Mouse (Mus musculus) ES-Bruce4 (cell line): Measurements from ENCODE around the gene Meis2. TPM values are rescaled to one million over a fixed set of nuclear protein-coding genes. Genes with fewer than 3 reads are reported as not detected.

Experiments used
- H3K27ac ChIP-seq: 2 replicates; pipeline ENCODE4 v1.5.1; 2012; ENCODE audit warnings: low read length, inconsistent platforms; ENCODE audit not compliant: insufficient read depth
- H3K27me3 ChIP-seq: 2 replicates; pipeline ENCODE4 v1.6.1; 2012; ENCODE audit warnings: mild to moderate bottlenecking, low read length, inconsistent platforms; ENCODE audit not compliant: control insufficient read depth, poor library complexity, insufficient read depth, severe bottlenecking
- H3K36me3 ChIP-seq: 2 replicates; pipeline ENCODE4 v1.6.1; 2012; ENCODE audit warnings: inconsistent platforms, mild to moderate bottlenecking, low read length, moderate library complexity; ENCODE audit not compliant: control insufficient read depth, poor library complexity, insufficient read depth, severe bottlenecking
- H3K4me1 ChIP-seq: one replicate; pipeline ENCODE4 v1.8.1; 2011; ENCODE audit warnings: low read length; ENCODE audit not compliant: control insufficient read depth, insufficient read depth
- H3K4me3 ChIP-seq: 2 replicates; pipeline ENCODE4 v1.5.1; 2011; ENCODE audit warnings: low read depth, mild to moderate bottlenecking, low read length
- H3K9ac ChIP-seq: 2 replicates; pipeline ENCODE4 v1.6.1; 2012; ENCODE audit warnings: low read depth, mild to moderate bottlenecking, inconsistent platforms; ENCODE audit not compliant: poor library complexity, severe bottlenecking
- H3K9me3 ChIP-seq: replicated peaks from 2 replicates; pipeline ENCODE4 v1.6.1; 2012; ENCODE audit warnings: mild to moderate bottlenecking, low read length, inconsistent platforms; ENCODE audit not compliant: control insufficient read depth, poor library complexity, insufficient read depth, severe bottlenecking
- CTCF ChIP-seq: IDR thresholded peaks from one replicate; pipeline ENCODE4 v1.8.1; 2011; ENCODE audit warnings: low read depth, low read length
- EP300 ChIP-seq: IDR thresholded peaks from 2 replicates; pipeline ENCODE4 v1.6.1; 2011; ENCODE audit warnings: low read depth, low read length; ENCODE audit not compliant: insufficient read depth
- POLR2A ChIP-seq: IDR thresholded peaks from one replicate; pipeline ENCODE4 v1.8.1; 2011; ENCODE audit warnings: low read length; ENCODE audit not compliant: insufficient read depth
- polyA plus RNA-seq: library from polyadenylated mRNA; stranded (reverse); fragments of >200 nt; gene quantifications from 2 replicates; pipeline ENCODE4 v1.2.4, GENCODE M21; 2011; ENCODE audit warnings: low read depth; ENCODE audit not compliant: missing spikeins, insufficient read depth, insufficient read length

The Meis2 gene
- polyA plus RNA-seq, 1 experiment, result 1.5 TPM

- no peak overlapping the region for H3K27ac ChIP-seq
- H3K4me3 ChIP-seq, result no peak overlapping the region
- no peaks in the 10 kb centered on the region for H3K36me3 ChIP-seq
- H3K9ac ChIP-seq, result no peak overlapping the region
- H3K9me3 ChIP-seq, result no peaks in the 10 kb centered on the region
- peaks cover 4% of the 10 kb centered on the region for H3K4me1 ChIP-seq
- no peak for TF ChIP-seq EP300
- no peak for TF ChIP-seq CTCF
- no peak for TF ChIP-seq POLR2A
- no peaks in the 10 kb centered on the region; the same call in 1 of the 2 replicates for H3K27me3 ChIP-seq
These were observed 102.3 kb downstream of the Meis2 start for GRCm38 (mm10) chr2:115963293-115963835.

DNA sequence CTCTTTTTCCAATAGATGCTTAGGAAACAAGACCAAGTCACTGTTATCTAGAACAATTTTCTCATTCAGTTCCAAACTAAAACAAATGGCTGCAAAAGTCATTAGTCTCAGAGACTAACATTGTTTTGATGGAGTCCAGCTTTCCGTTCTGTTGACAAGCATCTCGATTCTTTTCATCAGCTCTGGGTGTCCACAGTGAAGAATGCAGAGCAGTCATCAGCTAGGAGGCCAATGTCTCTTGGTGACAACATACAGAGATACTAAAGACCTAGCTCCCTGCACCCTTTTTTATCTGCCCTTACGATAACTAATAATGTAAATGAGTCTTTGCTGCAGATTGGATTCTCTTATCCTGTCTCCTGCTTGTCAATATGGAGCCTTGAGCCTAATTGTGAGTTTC lies 102.9 kb downstream of the Meis2 start:
- Histone ChIP-seq H3K4me3 (no peak overlapping the region), H3K36me3 (no peaks in the 10 kb centered on the region), H3K9me3 (no peaks in the 10 kb centered on the region), H3K9ac (no peak overlapping the region), H3K27me3 (no peaks in the 10 kb centered on the region; the same call in 1 of the 2 replicates), H3K4me1 (peaks cover 4% of the 10 kb centered on the region), H3K27ac (no peak overlapping the region)
- TF ChIP-seq EP300, result no peak
- no peak for TF ChIP-seq CTCF
- TF ChIP-seq POLR2A, result no peak

DNA sequence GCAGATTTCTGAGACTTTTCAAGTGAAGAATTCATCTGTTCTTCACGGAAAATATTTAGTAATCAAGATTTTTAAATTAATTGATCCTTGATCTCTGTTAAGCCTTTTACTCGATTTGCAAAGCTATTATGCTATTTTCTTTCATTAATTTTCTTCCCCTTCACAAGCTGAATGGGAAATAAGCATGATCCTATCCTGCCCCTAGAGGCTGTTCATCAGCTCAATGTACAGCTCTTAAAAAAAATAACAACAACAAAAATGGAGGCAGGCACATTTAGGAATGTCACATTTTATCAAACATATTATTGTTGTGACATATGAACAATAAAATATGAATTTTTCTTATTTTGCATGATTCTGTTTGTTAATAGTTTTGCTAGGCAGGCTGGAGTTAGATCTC lies 103.5 kb downstream of the Meis2 start:
- Histone ChIP-seq H3K36me3 (no peaks in the 10 kb centered on the region), H3K4me3 (no peak overlapping the region), H3K27me3 (no peaks in the 10 kb centered on the region; the same call in 1 of the 2 replicates), H3K4me1 (peaks cover 4% of the 10 kb centered on the region), H3K9me3 (no peaks in the 10 kb centered on the region), H3K9ac (no peak overlapping the region), H3K27ac (no peak overlapping the region)
- TF ChIP-seq EP300 (no peak), CTCF (no peak), POLR2A (no peak)

- TF ChIP-seq POLR2A, result no peak
- TF ChIP-seq CTCF, result no peak
- TF ChIP-seq EP300, result no peak
- H3K9me3 ChIP-seq, result no peaks in the 10 kb centered on the region
- H3K27me3 ChIP-seq, result no peaks in the 10 kb centered on the region
- peaks cover 4% of the 10 kb centered on the region for H3K4me1 ChIP-seq
- H3K9ac ChIP-seq, result no peak overlapping the region
- no peaks in the 10 kb centered on the region for H3K36me3 ChIP-seq
- no peak overlapping the region for H3K4me3 ChIP-seq
- H3K27ac ChIP-seq, result no peak overlapping the region
These were observed 105.0 kb downstream of the Meis2 start for GRCm38 (mm10) chr2:115960615-115961014.

GRCm38 (mm10) chr2:115956786-115957185 lies 108.9 kb downstream of the Meis2 start:
- Histone ChIP-seq H3K9ac (no peak overlapping the region), H3K27me3 (no peaks in the 10 kb centered on the region), H3K4me1 (no peaks in the 10 kb centered on the region), H3K4me3 (no peak overlapping the region), H3K36me3 (no peaks in the 10 kb centered on the region), H3K9me3 (no peaks in the 10 kb centered on the region), H3K27ac (no peak overlapping the region)
- TF ChIP-seq EP300 (no peak), CTCF (no peak), POLR2A (no peak)

- H3K4me1 ChIP-seq, result peaks cover 2% of the 10 kb centered on the region
- no peaks in the 10 kb centered on the region for H3K9me3 ChIP-seq
- H3K27ac ChIP-seq, result no peak overlapping the region
- no peak for TF ChIP-seq POLR2A
- TF ChIP-seq CTCF, result no peak
- no peak for TF ChIP-seq EP300
- H3K36me3 ChIP-seq, result no peaks in the 10 kb centered on the region
- no peak overlapping the region for H3K4me3 ChIP-seq
- no peaks in the 10 kb centered on the region for H3K27me3 ChIP-seq
- H3K9ac ChIP-seq, result no peak overlapping the region
These were observed 115.0 kb downstream of the Meis2 start for GRCm38 (mm10) chr2:115950645-115951044.
